ENCODE assay signal across 22 mouse cellular contexts in genomic region chr13:107962741-107963140, GRCm38 (mm10).
DNase-seq lines count a peak whose midpoint lies in the region; ATAC-seq lines count a peak whose summit lies in the region.
"Had no signal": no experiment of that assay in that cellular context is flagged by ENCODE, and none has a peak within 500 bp of the region (broad histone marks: within the 10 kb centered on the region; RNA-seq: fewer than 3 reads in every experiment).

No protein-coding gene starts in this region.

- no peaks in the 10 kb centered on the region for H3K9me3 ChIP-seq in limb, embryonic 12.5 days
- no peaks in the 10 kb centered on the region for H3K9me3 ChIP-seq in limb, embryonic 10.5 days (replicated peaks)
- no peaks in the 10 kb centered on the region for H3K9me3 ChIP-seq in intestine, embryonic 16.5 days (ENCODE audit: control insufficient read depth, low read length)
- H3K9me3 ChIP-seq: forebrain, embryonic 13.5 days; heart, embryonic 12.5 days; hindbrain, embryonic 12.5 days; megakaryocyte, embryonic 14.5 days; midbrain, embryonic 15.5 days; neural tube, embryonic 13.5 days had no signal

- no peak overlapping the region for H3K9ac ChIP-seq in limb, embryonic 12.5 days (replicated peaks)
- H3K9ac ChIP-seq in intestine, embryonic 16.5 days (ENCODE audit: low read depth, low read length): peak overlapping the region; percentile 25; the same call in 1 of the 2 replicates
- H3K9ac ChIP-seq: forebrain, embryonic 13.5 days; heart, embryonic 12.5 days; hindbrain, embryonic 12.5 days; liver, postnatal 0 days; midbrain, embryonic 15.5 days; neural tube, embryonic 13.5 days had no signal

- H3K27ac ChIP-seq in limb, embryonic 12.5 days: no peak overlapping the region
- H3K27ac ChIP-seq in limb, embryonic 10.5 days: no peak overlapping the region
- 0 out of 2 replicates have a peak overlapping the region, but pooled peaks have one; percentile 34 for H3K27ac ChIP-seq in intestine, embryonic 16.5 days (ENCODE audit: low read length)
- H3K27ac ChIP-seq: forebrain, embryonic 13.5 days; midbrain, embryonic 15.5 days; neural tube, embryonic 13.5 days had no signal

- no peak overlapping the region for H3K4me3 ChIP-seq in limb, embryonic 12.5 days (replicated peaks)
- no peak overlapping the region for H3K4me3 ChIP-seq in limb, embryonic 10.5 days
- H3K4me3 ChIP-seq in intestine, embryonic 16.5 days (ENCODE audit: low read length): no peak overlapping the region
- H3K4me3 ChIP-seq: forebrain, embryonic 13.5 days; heart, embryonic 12.5 days; hindbrain, embryonic 12.5 days; megakaryocyte, embryonic 14.5 days; midbrain, embryonic 15.5 days; neural tube, embryonic 13.5 days had no signal

- H3K27me3 ChIP-seq in limb, embryonic 12.5 days: no peaks in the 10 kb centered on the region
- H3K27me3 ChIP-seq in limb, embryonic 10.5 days (ENCODE audit: low read depth, poor library complexity, severe bottlenecking): no peaks in the 10 kb centered on the region
- no peaks in the 10 kb centered on the region for H3K27me3 ChIP-seq in intestine, embryonic 16.5 days (replicated peaks; ENCODE audit: control insufficient read depth, insufficient read depth, low read length)
- H3K27me3 ChIP-seq: forebrain, embryonic 13.5 days; heart, embryonic 12.5 days; hindbrain, embryonic 12.5 days; midbrain, embryonic 15.5 days; neural tube, embryonic 13.5 days had no signal

- 71% methylated on average over 4 of the region's 4 CpGs for WGBS in limb, embryonic 12.5 days
- 79% methylated on average over 4 of the region's 4 CpGs for WGBS in limb, embryonic 10.5 days
- WGBS in intestine, embryonic 16.5 days: 40% methylated on average over 4 of the region's 4 CpGs

- H3K4me2 ChIP-seq in limb, embryonic 12.5 days: no peak overlapping the region
- H3K4me2 ChIP-seq in intestine, embryonic 16.5 days (ENCODE audit: low read depth, low read length): no peak overlapping the region
- H3K4me2 ChIP-seq: forebrain, embryonic 13.5 days; heart, embryonic 12.5 days; hindbrain, embryonic 12.5 days; liver, embryonic 11.5 days; midbrain, embryonic 15.5 days; neural tube, embryonic 13.5 days had no signal

- peak; percentile 46 for DNase-seq in heart, adult 11 months
- no peak for DNase-seq in heart, postnatal 36 days
- no peak for DNase-seq in limb, embryonic 10.5 days (ENCODE audit: low spot score)
- peak; percentile 58 for DNase-seq in R1 (ENCODE audit: low read depth, low spot score)
- DNase-seq in thymus, postnatal 0 days (ENCODE audit: low spot score): no peak
- DNase-seq: adrenal gland, postnatal 36 days; cerebellum, adult 9-10 months; gastrocnemius, postnatal 10 days; heart, postnatal 10 days; liver, postnatal 0 days; lung, postnatal 14 days; right cerebral cortex, adult 18-20 months; right cerebral cortex, postnatal 4 days had no signal

- H3K4me1 ChIP-seq in limb, embryonic 12.5 days (replicated peaks): peaks cover 10% of the 10 kb centered on the region; the same call in 1 of the 2 replicates
- peaks cover 23% of the 10 kb centered on the region for H3K4me1 ChIP-seq in limb, embryonic 10.5 days
- H3K4me1 ChIP-seq in intestine, embryonic 16.5 days (ENCODE audit: control insufficient read depth, insufficient read depth, low read length): peaks cover 25% of the 10 kb centered on the region; the same call in 1 of the 2 replicates

- no peaks in the 10 kb centered on the region for H3K36me3 ChIP-seq in limb, embryonic 12.5 days
- no peaks in the 10 kb centered on the region for H3K36me3 ChIP-seq in limb, embryonic 10.5 days
- H3K36me3 ChIP-seq in intestine, embryonic 16.5 days (ENCODE audit: control insufficient read depth, insufficient read depth, low read length): no peaks in the 10 kb centered on the region
- H3K36me3 ChIP-seq: heart, embryonic 12.5 days; hindbrain, embryonic 12.5 days; midbrain, embryonic 15.5 days; neural tube, embryonic 13.5 days had no signal

- peak; percentile 26; the same call in 1 of the 2 replicates for ATAC-seq in limb, embryonic 12.5 days (ENCODE audit: insufficient number of reproducible peaks, insufficient read depth, low FRiP score, low TSS enrichment, low read depth)
- no peak for ATAC-seq in intestine, embryonic 16.5 days
- ATAC-seq: forebrain, embryonic 13.5 days; liver, postnatal 0 days had no signal

- intact Hi-C loops in heart, postnatal 36 days (cut with DNase I): no loop called here

Comparison
In these comparisons a context has a peak if more than half of its experiments do, and no peak if none do; other contexts are left out.
1. DNase-seq: peak in heart, adult 11 months (single experiment) and R1 (single experiment); none in heart, postnatal 36 days (0 of 2), limb, embryonic 10.5 days (single experiment) and thymus, postnatal 0 days (single experiment).